Mouse (Mus musculus) bone marrow macrophage, adult 2 months (primary cell): Measurements from ENCODE around the gene Slc22a29.
"Not testable (repeated sequence)": the region's sequence is repeated elsewhere in the genome, so short reads cannot be mapped to it uniquely, and the experiment has no call there.

Source experiments
- CTCF ChIP-seq: IDR thresholded peaks from 2 replicates; pipeline ENCODE4 v1.5.1; 2012; ENCODE audit warnings: low read depth, mild to moderate bottlenecking, low read length, moderate library complexity
- POLR2A ChIP-seq: IDR thresholded peaks from 2 replicates; pipeline ENCODE4 v1.6.1; 2012; ENCODE audit warnings: mild to moderate bottlenecking, low read depth, low read length, borderline replicate concordance

DNA sequence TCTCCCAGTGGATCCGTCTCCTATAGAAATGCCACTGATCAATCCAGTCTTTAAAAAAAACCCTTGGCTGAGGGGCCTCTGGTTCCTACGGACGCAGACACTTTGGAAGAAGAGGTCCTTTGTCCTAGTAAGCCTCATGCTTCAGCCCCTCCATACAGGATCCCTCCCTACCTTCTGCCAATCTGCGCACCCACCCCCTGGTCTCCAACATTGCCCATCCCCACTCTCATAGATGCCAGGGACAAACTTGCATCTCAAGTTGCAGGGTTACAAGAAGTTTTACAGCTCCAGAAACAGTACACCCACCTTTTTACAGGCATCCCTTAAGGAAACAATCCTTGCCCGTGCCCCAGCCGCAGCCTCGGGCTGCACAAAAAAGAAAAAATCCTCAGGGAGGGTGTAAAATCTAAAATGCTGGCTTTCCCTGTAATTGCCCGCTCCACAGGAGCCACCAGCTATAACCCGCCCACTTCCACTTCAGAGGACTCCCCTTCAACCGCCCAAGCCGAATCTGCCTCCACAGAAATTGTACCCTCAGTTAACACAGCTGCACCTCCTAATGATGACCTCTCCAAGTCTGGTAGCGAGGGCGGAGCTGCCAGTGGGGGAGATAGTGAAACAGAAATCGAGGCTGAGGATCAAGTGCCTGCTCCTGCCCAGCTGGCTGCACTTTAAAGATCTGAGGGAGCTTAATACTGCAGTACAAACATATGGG lies 84.4 kb downstream of the Slc22a29 start:
- not testable (repeated sequence) for TF ChIP-seq POLR2A, CTCF
